Mouse (Mus musculus): ENCODE measurements around the gene Gzmf.

DNA sequence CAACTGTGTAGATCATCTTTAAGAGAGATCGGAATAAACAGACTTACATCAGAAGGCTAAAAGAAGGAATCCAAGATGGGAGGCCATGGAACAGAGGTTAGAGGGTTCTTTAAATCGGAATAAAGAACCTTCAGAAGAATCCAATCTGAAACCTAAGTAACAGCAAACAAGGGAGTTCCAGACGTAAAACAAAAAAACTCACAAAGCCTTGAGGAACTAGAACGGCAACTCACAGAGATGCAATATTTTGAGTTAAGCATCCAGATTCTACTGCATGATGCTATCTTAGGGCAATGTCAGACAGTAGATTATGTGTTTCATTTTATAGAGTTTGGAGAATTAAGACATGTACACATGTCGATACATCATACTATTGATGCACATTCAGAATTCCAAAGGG is 36.7 kb downstream of the Gzmf start, which contains the start of gene Gzmn:
- no peak for TF ChIP-seq CTCF (IDR thresholded peaks at IDR 0.05; ENCODE audit: low read depth)
- TF ChIP-seq EP300 (IDR thresholded peaks at IDR 0.05; ENCODE audit: low read depth): no peak
